Mouse (Mus musculus): Measurements from ENCODE around the gene Smyd3.

- TF ChIP-seq CTCF (IDR thresholded peaks at IDR 0.05; ENCODE audit: low read depth, low read length) (no peak), POLR2A (IDR thresholded peaks at IDR 0.05; ENCODE audit: borderline replicate concordance, low read depth, low read length) (no peak)
Measured at GRCm38 (mm10) chr1:179190837-179191236, 327.0 kb downstream of the Smyd3 start.

Measured in bone marrow macrophage, adult 2 months (primary cell).